20 mouse cellular contexts compared by ENCODE assay signal in the genomic region with DNA sequence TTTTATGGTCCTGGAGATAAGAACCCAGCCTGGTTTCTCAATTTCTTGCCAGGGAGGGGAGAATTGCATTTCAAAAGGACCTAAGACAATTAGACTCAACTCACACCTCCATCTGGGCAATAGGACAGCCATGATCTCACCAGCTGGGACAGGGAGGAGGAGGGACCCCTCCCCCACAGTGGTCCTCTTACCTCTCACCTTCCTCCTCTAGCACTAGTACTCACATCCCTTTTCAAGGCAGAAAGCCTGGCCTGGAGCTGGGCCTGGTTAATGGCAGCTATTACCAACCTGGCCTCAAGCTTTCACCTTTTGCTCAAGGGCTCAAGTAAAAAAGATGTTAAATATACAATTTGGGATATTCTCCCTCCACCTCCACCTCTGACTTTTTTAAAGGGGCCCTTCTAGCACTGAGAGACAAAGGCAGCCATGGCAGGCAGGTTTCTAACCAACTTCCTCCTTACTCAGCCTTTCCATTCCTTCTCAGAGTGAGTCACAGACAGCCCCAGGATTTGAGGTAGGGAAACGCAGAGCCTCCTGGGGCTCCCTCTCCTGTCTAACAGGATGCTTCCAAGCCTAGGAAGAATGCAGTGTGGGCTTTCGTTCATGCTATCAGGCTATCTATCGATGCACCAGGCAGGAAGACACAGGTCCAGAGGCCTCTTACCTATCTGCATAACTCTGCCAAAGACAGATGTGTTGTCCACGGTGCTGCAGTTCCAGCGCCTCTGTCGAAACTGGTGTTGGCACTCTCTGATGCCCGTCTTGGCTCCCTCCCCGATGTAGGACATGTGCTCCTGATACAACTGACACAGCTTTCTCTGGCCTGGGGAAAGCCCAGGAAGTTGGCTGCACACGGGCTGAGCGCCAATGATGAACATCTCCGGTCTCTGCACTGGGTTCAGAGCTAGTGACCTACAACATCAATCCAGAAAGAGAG. TPM values are rescaled to one million over a fixed set of nuclear protein-coding genes. Genes with fewer than 3 reads are reported as not detected.
DNase-seq lines count a peak whose midpoint lies in the region; ATAC-seq and TF ChIP-seq lines count a peak whose summit lies in the region.
"Had no signal": no experiment of that assay in that cellular context is flagged by ENCODE, and none has a peak within 500 bp of the region (broad histone marks: within the 10 kb centered on the region; RNA-seq: fewer than 3 reads in every experiment).

No protein-coding gene starts in this region.

- TF ChIP-seq CTCF in gastrocnemius, adult 2 months (IDR thresholded peaks at IDR 0.05), result no peak
- TF ChIP-seq CTCF in MEL (IDR thresholded peaks at IDR 0.05 in 2 of 3, conservative IDR thresholded peaks at IDR 0.05 in 1 of 3; ENCODE audit: control insufficient read depth in 1 of 3, insufficient read depth in 1 of 3, low read depth in 2 of 3, low read length in 3 of 3, poor library complexity in 1 of 3, severe bottlenecking in 1 of 3), result no peak

- ATAC-seq in midbrain, embryonic 14.5 days (ENCODE audit: low FRiP score, low TSS enrichment), result no peak
- no peak for ATAC-seq in frontal cortex, adult (ENCODE audit: low TSS enrichment)
- ATAC-seq: forebrain, embryonic 13.5 days; midbrain, embryonic 15.5 days had no signal

- no peaks in the 10 kb centered on the region for H3K4me1 ChIP-seq in MEL (ENCODE audit: control insufficient read depth in 1 of 2, insufficient read depth in 2 of 2, low read length in 2 of 2)
- H3K4me1 ChIP-seq in midbrain, embryonic 14.5 days (ENCODE audit: control insufficient read depth, insufficient read depth, low read length), result 0 out of 2 replicates have a peak, but pooled peaks cover 7% of the 10 kb centered on the region

- H3K9me3 ChIP-seq in MEL (replicated peaks; ENCODE audit: insufficient read depth, low read length), result no peaks in the 10 kb centered on the region
- no peaks in the 10 kb centered on the region for H3K9me3 ChIP-seq in midbrain, embryonic 14.5 days (ENCODE audit: control insufficient read depth, low read length)
- H3K9me3 ChIP-seq: forebrain, embryonic 13.5 days; G1E; heart, embryonic 13.5 days; hindbrain, embryonic 12.5 days; midbrain, embryonic 15.5 days had no signal

- no peaks in the 10 kb centered on the region for H3K36me3 ChIP-seq in MEL (ENCODE audit: control insufficient read depth in 1 of 2, insufficient read depth in 2 of 2, low read length in 2 of 2)
- no peaks in the 10 kb centered on the region for H3K36me3 ChIP-seq in midbrain, embryonic 14.5 days (ENCODE audit: control insufficient read depth, insufficient read depth, low read length)
- H3K36me3 ChIP-seq: G1E; heart, embryonic 13.5 days; hindbrain, embryonic 12.5 days; midbrain, embryonic 15.5 days had no signal

- no peak overlapping the region for H3K9ac ChIP-seq in MEL (ENCODE audit: control insufficient read depth, low read depth, low read length, poor library complexity, severe bottlenecking)
- H3K9ac ChIP-seq in midbrain, embryonic 14.5 days (replicated peaks; ENCODE audit: low read length), result no peak overlapping the region
- H3K9ac ChIP-seq: forebrain, embryonic 13.5 days; heart, embryonic 13.5 days; hindbrain, embryonic 12.5 days; lung, embryonic 14.5 days; midbrain, embryonic 15.5 days had no signal

- no peak overlapping the region for H3K27ac ChIP-seq in gastrocnemius, adult 2 months
- H3K27ac ChIP-seq in MEL (ENCODE audit: control insufficient read depth, low read depth, low read length), result no peak overlapping the region
- no peak overlapping the region for H3K27ac ChIP-seq in midbrain, embryonic 14.5 days (replicated peaks; ENCODE audit: low read depth, low read length)
- H3K27ac ChIP-seq: forebrain, embryonic 13.5 days; heart, embryonic 13.5 days; hindbrain, embryonic 12.5 days; macrophage; midbrain, embryonic 15.5 days had no signal

- intact Hi-C loops in gastrocnemius, adult 2 months (cut with DNase I), result no loop called here
- intact Hi-C loops in gastrocnemius, postnatal 14 days (cut with DNase I; ENCODE audit: low total_unique reads), result no loop called here

- no peaks in the 10 kb centered on the region for H3K79me2 ChIP-seq in MEL (ENCODE audit: control insufficient read depth, insufficient read depth, low read length, poor library complexity)

- no peak overlapping the region for H3K4me3 ChIP-seq in gastrocnemius, adult 2 months
- H3K4me3 ChIP-seq in MEL (ENCODE audit: control insufficient read depth in 1 of 2, insufficient read depth in 1 of 2, low read depth in 2 of 2, low read length in 2 of 2), result no peak overlapping the region
- no peak overlapping the region for H3K4me3 ChIP-seq in midbrain, embryonic 14.5 days (replicated peaks; ENCODE audit: low read depth, low read length)
- H3K4me3 ChIP-seq: forebrain, embryonic 13.5 days; heart, embryonic 13.5 days; hindbrain, embryonic 12.5 days; midbrain, embryonic 15.5 days had no signal

- no peak for TF ChIP-seq EP300 in MEL (IDR thresholded peaks at IDR 0.05; ENCODE audit: low read depth in 1 of 2, low read length in 2 of 2)

- TF ChIP-seq RAD21 in MEL (IDR thresholded peaks at IDR 0.05; ENCODE audit: low read depth, low read length), result no peak

- TF ChIP-seq POLR2A in MEL (IDR thresholded peaks at IDR 0.05; ENCODE audit: control insufficient read depth in 1 of 2, insufficient read depth in 1 of 2, low read depth in 1 of 2, low read length in 2 of 2, poor library complexity in 1 of 2), result no peak

- no peaks in the 10 kb centered on the region for H3K27me3 ChIP-seq in MEL (ENCODE audit: control insufficient read depth in 1 of 2, insufficient read depth in 2 of 2, low read length in 2 of 2)
- H3K27me3 ChIP-seq in midbrain, embryonic 14.5 days (ENCODE audit: control insufficient read depth, insufficient read depth, low read length), result no peaks in the 10 kb centered on the region
- H3K27me3 ChIP-seq: forebrain, embryonic 13.5 days had no signal

- WGBS in midbrain, embryonic 14.5 days, result 78% methylated on average over 11 of the region's 11 CpGs

- peak; percentile 59 for DNase-seq in gastrocnemius, adult 2 months
- no peak for DNase-seq in gastrocnemius, postnatal 14 days
- DNase-seq in 3134 (ENCODE audit: extremely low read depth, insufficient read length, low spot score) (peak; percentile 80), MEL (ENCODE audit: low read depth, low spot score) (peak; percentile 26)
- peak; percentile 10 for DNase-seq in brain, adult 2 months (ENCODE audit: low read depth, low spot score)
- DNase-seq in midbrain, embryonic 14.5 days, result no peak
- DNase-seq: cerebellum, adult 11 months; cerebellum, postnatal 36 days; layer of hippocampus, postnatal 36 days; left cerebral cortex, postnatal 4 days; lung, embryonic 14.5 days; thymus, postnatal 4 days had no signal

- no peak overlapping the region for H3K4me2 ChIP-seq in midbrain, embryonic 14.5 days (ENCODE audit: low read length)
- H3K4me2 ChIP-seq: forebrain, embryonic 13.5 days; heart, embryonic 13.5 days; hindbrain, embryonic 12.5 days; liver, embryonic 11.5 days; lung, embryonic 14.5 days; midbrain, embryonic 15.5 days had no signal

TF ChIP-seq in MEL, 35 proteins besides CTCF, POLR2A, EP300 and RAD21:
- TF ChIP-seq BHLHE40 (IDR thresholded peaks at IDR 0.05; ENCODE audit: borderline replicate concordance, low read depth, low read length), result no peak
- TF ChIP-seq NELFE (IDR thresholded peaks at IDR 0.05; ENCODE audit: low read depth, low read length), result no peak
- TF ChIP-seq KAT2A (conservative IDR thresholded peaks at IDR 0.05; ENCODE audit: low read depth, low read length), result no peak
- TF ChIP-seq MXI1 (IDR thresholded peaks at IDR 0.05; ENCODE audit: low read depth, low read length), result no peak

RNA-seq across cellular contexts. Expression of gene Adipor2, which starts 28.4 kb away (rescaled TPM):
- total RNA-seq in gastrocnemius, adult 2 months (2021), result 10 to 100 TPM; 87.7 to 94.8 TPM
- 10 to 100 TPM; 53.0 to 60.4 TPM for total RNA-seq in gastrocnemius, postnatal 14 days (2021)
- 37.9 and 41.3 TPM in 2 replicates for total RNA-seq in MEL (2012; rRNA removed)
- 10 to 100 TPM in 1 of 2 experiments, not detected in 1; 37.6 TPM for polyA plus RNA-seq in MEL (2012; ENCODE audit: insufficient read depth in 1 of 2, insufficient read length in 2 of 2, low read depth in 1 of 2, low replicate concordance in 2 of 2, missing spikeins in 1 of 2)
- 31.9 and 33.5 TPM in 2 replicates for polyA plus RNA-seq in midbrain, embryonic 14.5 days (2014; fragmentation: Nextera tagmentation; extraction: Ambion mirVana)

RNA-seq across cellular contexts. Expression of gene Fbxl14, which starts 33.5 kb away (rescaled TPM):
- total RNA-seq in gastrocnemius, adult 2 months (2021), result 10 to 100 TPM; 10.3 to 10.4 TPM
- total RNA-seq in gastrocnemius, postnatal 14 days (2021), result 10 to 100 TPM in 1 of 2 experiments, 1 to 10 TPM in 1; 9.2 to 11.1 TPM
- total RNA-seq in MEL (2012; rRNA removed), result 58.1 and 59.7 TPM in 2 replicates
- 10 to 100 TPM in 1 of 2 experiments, not detected in 1; 65.4 TPM for polyA plus RNA-seq in MEL (2012; ENCODE audit: insufficient read depth in 1 of 2, insufficient read length in 2 of 2, low read depth in 1 of 2, low replicate concordance in 2 of 2, missing spikeins in 1 of 2)
- 5.5 and 5.6 TPM in 2 replicates for polyA plus RNA-seq in midbrain, embryonic 14.5 days (2014; fragmentation: Nextera tagmentation; extraction: Ambion mirVana)

Comparison
In these comparisons a context has a peak if more than half of its experiments do, and no peak if none do; other contexts are left out.
1. DNase-seq: peak in gastrocnemius, adult 2 months (single experiment), 3134 (single experiment), MEL (single experiment) and brain, adult 2 months (single experiment); none in gastrocnemius, postnatal 14 days (single experiment) and midbrain, embryonic 14.5 days (single experiment).